Mouse (Mus musculus): ENCODE data around the gene 5730596B20Rik. TPM values are rescaled to one million over a fixed set of nuclear protein-coding genes. Genes with fewer than 3 reads are reported as not detected.

Gene 5730596B20Rik
- polyA plus RNA-seq, 1 experiment from 2014 or later: not detected

DNA sequence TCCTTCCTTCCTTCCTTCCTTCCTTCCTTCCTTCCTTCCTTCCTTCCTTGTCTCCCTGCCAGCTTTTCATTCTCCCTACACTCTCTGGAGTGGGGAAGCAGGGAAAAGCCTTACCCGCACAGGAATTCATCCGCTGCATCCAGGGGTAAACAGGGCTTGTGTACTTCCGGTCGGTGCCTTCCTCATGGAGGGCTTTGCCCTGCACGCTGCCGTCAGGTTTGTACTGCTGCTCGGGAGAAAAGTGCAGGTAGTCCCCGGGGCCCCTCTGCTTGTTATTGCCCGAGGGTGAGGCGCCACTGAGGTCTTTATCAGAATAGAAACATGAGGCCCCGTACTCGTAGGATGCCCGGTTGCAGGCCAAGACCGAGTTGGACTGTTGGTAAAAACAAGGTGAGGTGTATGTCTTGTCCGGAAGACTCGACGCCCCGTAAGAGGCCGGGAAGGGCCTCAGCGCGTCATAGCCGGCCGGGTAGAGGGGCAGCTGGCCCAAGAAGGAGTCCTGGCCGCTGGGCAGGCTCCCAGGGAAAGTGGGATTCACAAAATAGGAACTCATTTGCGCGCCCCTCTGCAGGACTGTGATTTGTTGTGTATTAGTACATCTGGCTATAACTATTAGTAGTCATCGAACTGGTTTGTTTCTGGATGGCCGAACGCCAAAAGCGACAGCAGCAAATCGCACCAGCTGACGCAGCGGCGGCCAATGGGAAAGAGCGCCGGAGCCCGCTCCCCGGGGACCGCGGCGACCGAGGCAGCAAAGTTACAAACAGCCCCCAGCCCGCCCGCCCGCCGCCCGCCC lies 31.0 kb downstream of the 5730596B20Rik start, which contains the start of gene Hoxa6:
Gene Hoxa6, minus strand, starts transcription at position 651 of the 796 bp plus-strand sequence.
- Histone ChIP-seq H3K27ac (ENCODE audit: low read depth) (no peak within 1 kb of the TSS), H3K36me3 (replicated peaks; ENCODE audit: insufficient read depth, low read length) (no peaks in the 10 kb centered on the region), H3K4me3 (ENCODE audit: low read depth, low read length) (peak within 1 kb of the TSS; percentile 29), H3K9me3 (ENCODE audit: low read length) (no peaks in the 10 kb centered on the region), H3K4me1 (ENCODE audit: insufficient read depth) (peaks cover 6% of the 10 kb centered on the region), H3K27me3 (ENCODE audit: insufficient read depth, low read length) (peaks cover 97% of the 10 kb centered on the region), H3K4me2 (ENCODE audit: low read depth, low read length) (peak within 1 kb of the TSS; percentile 52), H3K9ac (replicated peaks) (no peak within 1 kb of the TSS)
- TF ChIP-seq CTCF (IDR thresholded peaks at IDR 0.05; ENCODE audit: low read depth): no peak
- TF ChIP-seq EP300 (IDR thresholded peaks at IDR 0.05; ENCODE audit: low read depth): no peak
- peak; percentile 39 for DNase-seq
- ATAC-seq: no peak
- WGBS (ENCODE audit: insufficient replicate concordance): 11% methylated on average over 47 of the region's 47 CpGs

DNA sequence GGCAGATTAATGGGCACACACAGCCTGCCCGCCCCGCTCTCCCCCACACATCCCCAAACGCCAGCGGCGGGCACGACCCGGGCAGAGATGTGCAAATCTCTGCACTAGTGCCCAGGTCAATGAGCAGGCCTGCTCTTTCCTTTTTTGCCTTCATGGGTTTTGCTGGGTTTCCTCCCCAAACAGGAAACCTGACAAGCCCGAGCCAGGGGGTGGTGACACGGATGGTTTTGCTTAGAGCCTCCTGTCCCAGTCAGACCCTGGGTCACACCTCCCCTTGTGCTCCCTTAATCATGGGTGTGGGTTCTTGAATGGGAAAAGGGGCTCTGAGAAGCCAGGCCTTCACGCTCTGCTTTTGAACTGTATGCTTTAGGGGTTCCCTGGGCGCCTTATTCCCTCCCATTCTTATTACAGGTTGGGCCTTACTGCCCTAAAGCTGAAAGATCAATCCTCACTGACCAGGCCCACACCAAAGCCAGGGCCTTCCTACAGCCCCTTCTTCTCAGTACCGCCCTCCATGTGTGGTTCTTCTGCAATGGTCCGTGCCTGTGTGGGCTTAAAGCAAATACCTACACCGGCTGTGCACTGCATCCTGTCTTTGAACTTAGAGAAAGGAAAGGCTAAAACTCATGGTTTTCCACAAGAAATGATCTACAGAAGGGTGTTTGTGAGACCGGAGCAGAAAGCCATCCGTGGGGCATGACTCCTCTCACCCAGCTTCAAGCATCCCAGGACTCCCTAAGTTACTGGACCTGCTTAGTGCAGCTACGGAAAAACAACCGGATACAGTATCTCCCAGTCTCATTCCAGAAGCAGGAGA lies 31.8 kb downstream of the 5730596B20Rik start:
- peaks cover 6% of the 10 kb centered on the region for H3K4me1 ChIP-seq (ENCODE audit: insufficient read depth)
- no peak overlapping the region for H3K27ac ChIP-seq (ENCODE audit: low read depth)
- H3K36me3 ChIP-seq (replicated peaks; ENCODE audit: insufficient read depth, low read length): no peaks in the 10 kb centered on the region
- peak overlapping the region; percentile 52 for H3K4me2 ChIP-seq (ENCODE audit: low read depth, low read length)
- H3K27me3 ChIP-seq (ENCODE audit: insufficient read depth, low read length): peaks cover 97% of the 10 kb centered on the region
- peak; percentile 13 for DNase-seq
- peak overlapping the region; percentile 29 for H3K4me3 ChIP-seq (ENCODE audit: low read depth, low read length)
- no peak for ATAC-seq
- 14% methylated on average over 18 of the region's 18 CpGs for WGBS (ENCODE audit: insufficient replicate concordance)
- no peak for TF ChIP-seq EP300 (IDR thresholded peaks at IDR 0.05; ENCODE audit: low read depth)
- TF ChIP-seq CTCF (IDR thresholded peaks at IDR 0.05; ENCODE audit: low read depth): no peak
- no peak overlapping the region for H3K9ac ChIP-seq (replicated peaks)
- H3K9me3 ChIP-seq (ENCODE audit: low read length): no peaks in the 10 kb centered on the region

DNA sequence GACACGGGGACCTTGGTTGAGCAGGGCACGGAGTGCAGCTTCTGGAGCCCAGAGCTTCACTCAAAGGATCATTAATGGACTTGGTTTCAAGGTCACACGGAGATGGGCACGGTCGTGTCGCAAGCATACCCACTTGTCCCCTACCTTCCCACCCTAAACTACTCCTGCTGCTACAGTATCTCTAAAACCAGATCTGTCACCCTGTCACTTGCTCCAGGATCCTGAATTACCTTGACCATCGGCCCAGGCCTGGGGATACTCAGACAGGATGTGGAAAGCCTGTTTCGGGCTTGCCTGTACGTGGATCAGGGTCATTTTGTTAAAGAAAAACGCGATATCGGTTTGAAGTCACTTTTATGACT lies 32.4 kb downstream of the 5730596B20Rik start:
- Histone ChIP-seq H3K4me1 (ENCODE audit: insufficient read depth) (peaks cover 2% of the 10 kb centered on the region; the same call in 1 of the 2 replicates), H3K27ac (ENCODE audit: low read depth) (no peak overlapping the region), H3K9ac (replicated peaks) (no peak overlapping the region), H3K4me2 (ENCODE audit: low read depth, low read length) (no peak overlapping the region), H3K4me3 (ENCODE audit: low read depth, low read length) (no peak overlapping the region), H3K36me3 (replicated peaks; ENCODE audit: insufficient read depth, low read length) (no peaks in the 10 kb centered on the region), H3K27me3 (ENCODE audit: insufficient read depth, low read length) (peaks cover 97% of the 10 kb centered on the region), H3K9me3 (ENCODE audit: low read length) (no peaks in the 10 kb centered on the region)
- 26% methylated on average over 12 of the region's 12 CpGs for WGBS (ENCODE audit: insufficient replicate concordance)
- ATAC-seq (no peak), DNase-seq (no peak)
- TF ChIP-seq CTCF (IDR thresholded peaks at IDR 0.05; ENCODE audit: low read depth): no peak
- TF ChIP-seq EP300 (IDR thresholded peaks at IDR 0.05; ENCODE audit: low read depth): no peak

DNA sequence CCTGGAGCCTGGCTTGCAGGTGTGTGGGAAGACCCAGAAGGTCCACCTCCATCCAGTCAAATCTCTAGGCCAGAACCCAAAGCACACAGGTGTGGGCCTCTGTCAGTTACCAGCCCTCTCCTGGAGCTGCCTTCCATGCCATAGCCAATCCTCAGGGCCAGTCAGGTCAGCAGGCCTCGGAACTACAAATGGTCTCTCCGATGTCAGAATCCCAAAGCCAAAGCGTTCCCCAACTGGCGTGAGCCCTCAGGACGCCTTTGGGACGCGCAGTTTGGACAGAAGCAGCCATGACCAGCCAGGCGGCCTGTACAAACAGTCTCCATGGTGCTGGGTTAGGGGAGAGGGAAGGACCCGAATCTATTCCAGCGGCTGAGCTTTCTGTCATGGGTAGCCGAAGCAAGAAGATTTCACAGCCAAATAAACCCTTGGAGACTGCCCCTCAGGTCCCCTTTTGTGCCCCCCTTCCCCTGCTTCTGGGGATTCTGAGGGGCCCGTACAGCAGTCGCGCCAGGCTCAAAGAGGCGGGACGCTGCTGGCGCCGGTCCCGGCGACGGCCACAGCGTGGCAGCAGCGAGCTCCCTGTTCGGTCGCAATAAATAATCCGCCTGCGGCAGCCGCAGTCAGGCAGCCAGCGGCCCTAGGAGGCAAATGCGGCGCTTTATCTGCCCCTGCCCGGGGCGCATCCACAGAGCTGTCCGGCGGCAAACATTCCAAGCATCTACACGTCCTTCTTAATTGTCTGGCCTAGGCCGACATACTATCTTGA lies 34.1 kb downstream of the 5730596B20Rik start:
- Histone ChIP-seq H3K9ac (replicated peaks) (no peak overlapping the region), H3K27ac (ENCODE audit: low read depth) (no peak overlapping the region), H3K9me3 (ENCODE audit: low read length) (no peaks in the 10 kb centered on the region), H3K4me1 (ENCODE audit: insufficient read depth) (peaks cover 2% of the 10 kb centered on the region; the same call in 1 of the 2 replicates), H3K36me3 (replicated peaks; ENCODE audit: insufficient read depth, low read length) (no peaks in the 10 kb centered on the region), H3K27me3 (ENCODE audit: insufficient read depth, low read length) (peaks cover 98% of the 10 kb centered on the region), H3K4me2 (ENCODE audit: low read depth, low read length) (peak overlapping the region; percentile 49), H3K4me3 (ENCODE audit: low read depth, low read length) (peak overlapping the region; percentile 6; the same call in 1 of the 2 replicates)
- WGBS (ENCODE audit: insufficient replicate concordance): 3% methylated on average over 37 of the region's 37 CpGs
- ATAC-seq (peak; percentile 71), DNase-seq (peak; percentile 72)
- TF ChIP-seq CTCF (IDR thresholded peaks at IDR 0.05; ENCODE audit: low read depth) (peak; percentile 75), EP300 (IDR thresholded peaks at IDR 0.05; ENCODE audit: low read depth) (no peak)

DNA sequence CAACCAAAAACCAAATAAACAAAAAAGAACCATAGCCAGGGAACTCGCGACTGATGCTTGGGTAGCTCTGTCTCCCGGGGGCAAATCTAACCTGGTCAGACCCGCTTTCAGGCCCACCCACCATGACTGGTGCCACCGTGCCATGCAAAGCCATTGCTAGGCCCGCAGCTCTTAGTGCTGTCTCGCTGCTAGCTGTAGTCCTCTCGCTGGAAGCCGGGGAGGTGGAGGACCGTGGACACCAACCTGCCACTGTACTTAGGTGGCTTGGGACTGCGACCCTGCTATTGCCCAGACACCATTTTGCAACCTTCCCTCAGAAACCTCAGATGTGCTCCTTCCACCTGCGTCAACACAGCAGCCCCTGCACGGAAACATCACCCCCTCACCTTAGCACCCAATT lies 34.7 kb downstream of the 5730596B20Rik start:
- Histone ChIP-seq H3K9ac (replicated peaks) (no peak overlapping the region), H3K4me2 (ENCODE audit: low read depth, low read length) (peak overlapping the region; percentile 49), H3K4me3 (ENCODE audit: low read depth, low read length) (peak overlapping the region; percentile 6; the same call in 1 of the 2 replicates), H3K27me3 (ENCODE audit: insufficient read depth, low read length) (peaks cover 98% of the 10 kb centered on the region), H3K9me3 (ENCODE audit: low read length) (no peaks in the 10 kb centered on the region), H3K27ac (ENCODE audit: low read depth) (no peak overlapping the region), H3K4me1 (ENCODE audit: insufficient read depth) (peaks cover 4% of the 10 kb centered on the region; the same call in 1 of the 2 replicates), H3K36me3 (replicated peaks; ENCODE audit: insufficient read depth, low read length) (no peaks in the 10 kb centered on the region)
- 2% methylated on average over 13 of the region's 13 CpGs for WGBS (ENCODE audit: insufficient replicate concordance)
- no peak for TF ChIP-seq EP300 (IDR thresholded peaks at IDR 0.05; ENCODE audit: low read depth)
- no peak for TF ChIP-seq CTCF (IDR thresholded peaks at IDR 0.05; ENCODE audit: low read depth)
- ATAC-seq (no peak), DNase-seq (no peak)
